Mouse (Mus musculus) layer of hippocampus, postnatal 36 days (tissue): ENCODE results near the gene Tex48. TPM values are rescaled to one million over a fixed set of nuclear protein-coding genes. Genes with fewer than 3 reads are reported as not detected.

Source experiments
- DNase-seq, 2 experiments: peaks; one replicate each; pipeline ENCODE4 v3.0.0; 2022
- total RNA-seq, 2 experiments: library from RNA; stranded (reverse); gene quantifications; 2 replicates each; pipeline ENCODE4 v1.2.3; 2021

Tex48 gene
- total RNA-seq, 2 experiments from 2014 or later = not detected

- no peak for DNase-seq
Observed at GRCm38 (mm10) chr4:63594459-63595110, 27.6 kb downstream of the Tex48 start.

DNA sequence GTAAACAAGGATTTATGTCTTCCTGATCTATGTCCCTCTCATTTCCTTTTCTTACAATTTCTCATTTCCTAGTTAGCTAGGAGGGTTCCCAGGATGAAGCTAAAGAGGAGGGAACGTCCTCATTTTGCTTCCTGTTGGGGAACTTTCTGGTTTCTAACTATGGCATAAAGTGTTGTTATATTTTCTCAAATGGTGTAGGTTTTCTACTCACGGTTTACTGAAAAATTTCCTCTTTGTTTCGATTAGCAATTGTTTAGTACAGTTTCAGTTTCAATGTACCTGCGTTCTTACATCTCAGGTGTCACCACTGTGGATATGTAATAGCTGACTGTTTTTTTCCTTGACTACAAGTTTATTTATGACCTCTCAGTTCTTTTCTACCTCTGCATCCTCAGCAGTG is 31.7 kb downstream of the Tex48 start:
- no peak for DNase-seq

- no peak for DNase-seq
Observed at GRCm38 (mm10) chr4:63589987-63590386, 32.2 kb downstream of the Tex48 start.

GRCm38 (mm10) chr4:63586240-63586639 is 36.0 kb downstream of the Tex48 start:
- DNase-seq = no peak

DNA sequence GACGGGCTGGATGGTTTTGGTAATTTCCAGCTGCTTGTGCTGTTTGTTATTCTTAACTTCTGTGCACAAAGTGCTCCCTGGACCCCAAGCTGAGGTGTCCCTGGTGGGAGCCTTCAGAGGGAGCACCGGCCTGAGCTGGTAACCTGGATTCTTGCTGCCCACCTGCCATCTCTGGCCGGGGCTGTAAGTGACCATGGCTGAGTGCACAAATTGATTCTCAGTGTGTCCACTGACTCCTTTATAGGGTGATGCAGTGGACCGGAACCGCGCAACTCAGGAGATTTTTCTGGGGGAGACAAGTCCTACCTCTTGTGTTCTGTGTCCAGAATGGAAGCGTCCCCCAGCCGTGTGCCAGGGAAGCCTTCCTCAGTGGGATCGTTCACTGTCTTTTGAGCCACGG is 37.0 kb downstream of the Tex48 start:
- DNase-seq = no peak

DNA sequence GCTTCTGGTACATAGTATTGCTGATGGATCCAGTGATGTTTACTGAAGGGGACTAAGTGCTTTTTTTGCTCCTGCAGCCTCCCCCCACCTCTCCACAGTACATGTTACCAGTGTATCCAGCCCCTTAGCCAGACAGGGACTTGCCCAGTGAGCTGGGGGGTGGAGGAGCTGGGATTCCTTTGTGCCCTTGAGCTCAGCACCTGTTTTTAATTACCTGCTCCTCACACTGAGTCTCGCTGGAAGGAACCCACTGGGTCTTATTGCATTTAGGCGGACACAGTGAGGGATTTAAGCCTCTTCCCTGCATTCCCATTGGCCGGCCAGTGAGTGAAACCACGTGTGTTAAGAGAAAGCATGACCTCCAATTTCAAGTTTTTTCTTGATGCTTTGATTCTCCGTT is 39.6 kb downstream of the Tex48 start:
- no peak for DNase-seq

DNA sequence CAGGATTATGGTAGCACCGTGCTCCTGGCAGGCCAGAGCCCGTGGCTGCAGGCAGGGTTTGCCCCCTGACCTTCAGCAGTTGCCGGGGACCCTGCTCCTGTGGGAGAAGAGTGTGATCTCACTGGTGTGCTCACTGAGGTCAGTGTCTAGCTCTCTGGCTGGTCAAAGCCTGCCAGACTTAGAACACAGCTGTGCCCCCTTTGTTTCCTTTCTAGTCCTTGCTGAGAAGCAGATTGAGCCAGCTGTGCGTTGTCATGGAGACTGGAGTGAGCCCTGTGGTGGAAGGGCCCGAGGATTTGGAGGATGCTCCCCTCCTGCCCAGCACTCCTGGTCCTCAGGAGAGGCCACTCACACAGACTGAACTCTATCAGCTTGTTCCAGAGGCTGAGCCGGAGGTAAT is 42.1 kb downstream of the Tex48 start:
- no peak for DNase-seq

DNA sequence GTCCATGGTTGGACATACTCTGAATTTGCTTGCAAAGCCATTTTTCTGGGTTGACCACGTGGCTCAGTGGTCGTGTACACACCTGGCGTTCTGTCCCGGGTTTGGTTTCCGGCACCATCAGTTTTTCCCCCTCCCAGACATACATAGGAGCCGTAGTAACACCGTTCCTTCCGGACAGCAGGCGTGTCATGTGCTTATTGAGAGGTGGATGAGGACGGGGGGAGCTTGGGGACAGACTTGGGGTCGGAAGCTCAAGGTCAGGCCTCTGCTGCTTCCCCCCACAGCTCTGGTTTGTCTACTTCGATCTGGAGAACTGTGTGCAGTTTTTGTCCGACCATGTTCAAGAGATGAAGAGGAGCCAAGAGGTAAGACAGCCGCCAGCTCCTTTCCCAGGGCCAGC is 42.6 kb downstream of the Tex48 start:
- DNase-seq = no peak

GRCm38 (mm10) chr4:63572621-63573020 is 49.6 kb downstream of the Tex48 start:
- DNase-seq = no peak

DNA sequence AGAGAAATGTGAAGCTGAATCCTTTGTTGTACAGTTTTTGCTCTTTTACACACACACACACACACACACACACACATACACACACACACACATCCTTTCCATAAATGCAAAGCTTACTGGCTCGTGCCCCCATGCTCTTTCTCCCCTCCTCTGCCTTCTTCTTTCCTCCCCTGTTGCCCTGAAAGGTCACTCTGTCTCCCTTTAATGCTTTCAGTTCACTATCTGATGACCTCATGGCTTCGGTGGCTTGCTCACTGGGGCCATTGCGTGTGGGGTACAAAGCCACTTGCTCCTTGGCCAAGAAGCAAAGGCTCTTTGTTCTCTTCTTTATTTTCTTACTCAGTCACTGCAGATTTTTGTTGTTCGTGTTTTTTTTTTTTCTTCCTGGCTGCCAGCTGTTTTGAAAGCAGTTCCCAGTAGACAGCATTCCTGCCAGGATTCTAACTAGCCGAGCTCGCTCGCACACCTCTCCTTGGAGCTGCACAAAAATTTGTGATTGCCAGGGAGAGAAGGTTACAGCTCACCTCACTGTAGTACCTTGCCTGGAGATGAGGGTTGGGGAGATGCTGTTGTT is 51.9 kb downstream of the Tex48 start:
- no peak for DNase-seq

DNA sequence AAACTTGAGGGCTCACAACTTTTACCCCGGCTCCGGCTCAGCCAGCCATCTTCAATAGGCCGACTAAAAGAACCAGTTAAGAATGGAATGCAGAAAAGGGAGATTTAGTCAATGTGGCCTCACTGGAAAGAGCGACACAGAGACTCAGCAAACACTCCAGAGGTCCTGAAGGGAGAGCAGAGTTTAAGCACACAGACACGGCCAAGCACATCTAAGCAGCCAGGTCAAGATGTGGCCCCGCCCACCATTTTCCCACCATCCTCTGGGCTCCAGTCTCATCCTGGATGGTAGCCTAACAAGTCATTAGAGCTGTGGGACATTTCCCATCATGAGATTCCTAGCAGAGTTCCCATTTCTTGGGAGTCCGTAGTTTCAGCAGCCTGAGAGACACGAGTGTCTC is 52.9 kb downstream of the Tex48 start:
- DNase-seq = no peak

DNA sequence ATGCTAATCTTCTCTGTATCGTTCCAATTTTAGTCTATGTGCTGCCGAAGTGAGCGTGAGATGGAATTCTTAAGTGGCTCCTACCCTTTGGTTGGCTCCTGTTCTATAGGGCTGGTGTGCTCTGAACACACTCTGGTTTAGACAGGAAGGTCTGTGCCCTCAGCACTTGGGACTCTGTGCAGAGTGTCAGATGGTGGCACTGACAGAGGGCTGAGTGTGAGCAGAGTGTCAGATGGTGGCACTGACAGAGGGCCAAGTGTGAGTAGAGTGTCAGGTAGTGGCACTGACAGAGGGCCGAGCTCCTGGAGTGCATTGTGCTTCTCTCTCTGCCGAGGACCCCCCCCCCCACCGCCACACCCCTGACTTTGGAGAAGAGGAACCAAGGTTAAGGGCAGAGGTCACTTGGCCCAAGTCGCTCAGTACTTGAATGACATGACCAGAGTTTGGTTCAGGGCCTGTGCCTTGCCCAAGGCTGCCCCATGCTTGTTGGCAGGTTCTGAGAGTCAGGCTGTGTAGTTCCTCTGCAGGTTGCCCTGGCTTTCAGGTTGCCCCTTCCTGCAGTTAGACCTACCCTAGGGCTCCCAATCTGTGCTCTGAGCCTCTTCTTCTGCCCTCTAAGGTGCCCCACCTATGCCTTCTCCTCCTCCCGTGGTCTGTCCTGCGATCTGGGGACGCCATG is 54.4 kb downstream of the Tex48 start:
- DNase-seq = no peak

DNA sequence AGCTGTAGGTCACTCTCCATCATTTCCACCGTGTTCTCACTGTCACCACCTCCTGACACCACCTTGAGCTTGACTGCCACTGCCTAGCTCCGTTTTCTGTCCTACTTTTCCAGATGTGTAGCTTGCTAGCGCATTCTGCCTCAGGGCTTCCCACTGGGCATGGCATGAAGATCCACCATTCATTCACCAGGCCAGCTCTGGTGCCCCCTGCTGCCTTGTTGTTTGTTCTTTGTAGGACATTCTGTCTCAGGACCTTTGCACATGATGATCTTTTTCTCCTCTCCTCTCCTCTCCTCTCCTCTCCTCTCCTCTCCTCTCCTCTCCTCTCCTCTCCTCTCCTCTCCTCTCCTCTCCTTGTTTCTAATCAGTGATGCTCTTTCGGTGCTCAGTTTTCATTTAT is 59.5 kb downstream of the Tex48 start:
- no peak for DNase-seq

DNA sequence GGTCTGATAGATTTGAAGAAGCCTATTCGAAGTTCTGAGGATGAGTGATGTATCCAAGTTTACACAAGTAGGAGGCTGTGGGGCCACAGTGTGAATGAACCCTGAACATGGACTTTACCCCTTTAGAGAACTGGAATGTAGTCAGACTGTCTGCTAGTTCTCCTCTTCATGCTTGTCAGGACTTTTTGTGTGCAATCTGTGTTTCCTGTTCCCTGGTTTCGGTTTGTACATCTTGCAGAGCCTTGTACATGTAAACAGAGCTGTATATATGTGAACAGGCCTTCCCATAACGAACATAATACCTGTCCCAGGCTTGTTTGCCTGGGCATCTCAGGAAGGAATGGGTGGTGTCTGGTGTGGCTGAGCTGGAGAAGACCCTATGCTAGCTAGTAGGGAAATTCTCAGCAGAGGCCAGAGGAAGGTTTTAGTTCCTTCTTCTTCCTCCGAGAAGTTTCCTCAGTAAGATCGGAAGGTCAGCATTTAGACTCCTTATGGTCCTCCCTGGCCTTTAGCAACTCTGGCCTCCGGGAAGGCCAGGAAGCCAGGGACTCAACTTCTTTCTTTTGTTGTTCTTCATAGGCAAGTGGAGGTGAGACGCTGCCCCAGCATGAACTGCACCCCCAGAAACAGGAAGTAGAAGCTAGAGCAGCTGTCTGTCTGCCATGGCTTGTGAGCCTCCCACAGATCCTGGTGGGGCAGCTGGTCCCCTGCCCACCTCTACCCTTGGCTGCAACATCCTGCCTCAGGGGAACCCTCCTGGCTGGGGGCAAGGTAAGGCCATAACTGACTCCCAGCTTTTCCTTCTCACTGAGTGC is 60.2 kb downstream of the Tex48 start:
- no peak for DNase-seq

- no peak for DNase-seq
Observed at GRCm38 (mm10) chr4:63560079-63560478, 62.1 kb downstream of the Tex48 start.

DNA sequence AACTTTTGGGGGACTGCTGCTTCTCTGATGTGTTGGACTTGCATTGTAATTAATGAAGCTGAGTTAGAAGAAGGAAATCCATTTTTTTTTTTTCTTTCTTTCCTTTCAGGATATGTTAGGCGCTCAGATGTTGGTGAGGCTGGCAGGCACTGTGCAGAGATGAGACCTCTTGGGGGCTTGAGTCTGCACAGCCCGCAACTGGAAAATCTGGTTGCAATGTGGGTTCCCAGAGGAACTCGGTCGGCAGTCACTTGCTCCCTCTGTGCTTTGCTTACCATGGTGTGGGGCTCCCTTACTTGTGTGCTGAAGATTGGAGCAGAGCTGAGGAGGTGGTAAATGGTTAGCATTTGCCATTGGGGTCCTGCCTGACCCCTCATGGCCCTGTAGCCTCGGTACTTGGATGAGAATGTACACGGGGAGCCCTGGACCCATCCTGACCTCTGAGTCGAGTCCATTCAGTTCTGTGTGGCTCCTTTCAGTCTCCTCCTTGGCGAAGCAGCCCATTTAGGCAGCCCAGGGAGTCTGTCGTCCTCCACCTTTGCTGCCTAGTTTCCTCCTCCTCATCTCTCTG is 63.0 kb downstream of the Tex48 start:
- no peak for DNase-seq

GRCm38 (mm10) chr4:63558407-63559081 is 63.7 kb downstream of the Tex48 start, which contains the start of gene Tmem268:
Gene Tmem268 (plus strand): TSS chr4:63558781.
- peak; percentile 64 to 65 for DNase-seq

- DNase-seq = no peak
Observed at GRCm38 (mm10) chr4:63557124-63558059, 64.8 kb downstream of the Tex48 start.
